Mouse (Mus musculus): Measurements from ENCODE around the gene Xylb.
"Not testable (repeated sequence)": the region's sequence is repeated elsewhere in the genome, so short reads cannot be mapped to it uniquely, and the experiment has no call there.

The Xylb gene

GRCm38 (mm10) chr9:119340909-119341816 lies 16.0 kb upstream of the Xylb start, which contains the start of gene Myd88:
Myd88 (minus strand) TSS chr9:119341411.
- DNase-seq (ENCODE audit: extremely low spot score) = peak; percentile 93

- DNase-seq (ENCODE audit: extremely low spot score) = no peak
Observed at GRCm38 (mm10) chr9:119342728-119343127, 14.5 kb upstream of the Xylb start.

- DNase-seq (ENCODE audit: extremely low spot score) = no peak
Observed at GRCm38 (mm10) chr9:119346376-119346775, 10.8 kb upstream of the Xylb start.

GRCm38 (mm10) chr9:119350531-119350930 lies 6.7 kb upstream of the Xylb start:
- DNase-seq (ENCODE audit: extremely low spot score) = no peak

- no peak for DNase-seq (ENCODE audit: extremely low spot score)
Observed at GRCm38 (mm10) chr9:119350947-119351705, 6.1 kb upstream of the Xylb start.

- DNase-seq (ENCODE audit: extremely low spot score) = peak; percentile 77
Observed at GRCm38 (mm10) chr9:119352060-119352459, 5.1 kb upstream of the Xylb start.

- no peak for DNase-seq (ENCODE audit: extremely low spot score)
Observed at GRCm38 (mm10) chr9:119353926-119354325, 3.3 kb upstream of the Xylb start.

GRCm38 (mm10) chr9:119355943-119356342 lies 1.2 kb upstream of the Xylb start:
- DNase-seq (ENCODE audit: extremely low spot score) = no peak

- DNase-seq (ENCODE audit: extremely low spot score) = no peak
Observed at GRCm38 (mm10) chr9:119358058-119358429, 863 bp downstream of the Xylb start.

- DNase-seq (ENCODE audit: extremely low spot score) = no peak
Observed at GRCm38 (mm10) chr9:119361416-119361815, 4.2 kb downstream of the Xylb start.

GRCm38 (mm10) chr9:119363229-119363628 lies 6.0 kb downstream of the Xylb start:
- DNase-seq (ENCODE audit: extremely low spot score) = no peak

GRCm38 (mm10) chr9:119365284-119365683 lies 8.1 kb downstream of the Xylb start, which contains the start of gene Slc22a14:
Slc22a14 (minus strand) TSS chr9:119365553.
- no peak for DNase-seq (ENCODE audit: extremely low spot score)

GRCm38 (mm10) chr9:119368367-119368766 lies 11.2 kb downstream of the Xylb start:
- DNase-seq (ENCODE audit: extremely low spot score) = no peak

GRCm38 (mm10) chr9:119370770-119371169 lies 13.6 kb downstream of the Xylb start:
- DNase-seq (ENCODE audit: extremely low spot score) = not testable (repeated sequence)

GRCm38 (mm10) chr9:119371251-119371650 lies 14.1 kb downstream of the Xylb start:
- no peak for DNase-seq (ENCODE audit: extremely low spot score)

- DNase-seq (ENCODE audit: extremely low spot score) = no peak
Observed at GRCm38 (mm10) chr9:119375008-119375407, 17.8 kb downstream of the Xylb start.

- no peak for DNase-seq (ENCODE audit: extremely low spot score)
Observed at GRCm38 (mm10) chr9:119375556-119375955, 18.4 kb downstream of the Xylb start.

- no peak for DNase-seq (ENCODE audit: extremely low spot score)
Observed at GRCm38 (mm10) chr9:119378231-119378630, 21.1 kb downstream of the Xylb start.

- no peak for DNase-seq (ENCODE audit: extremely low spot score)
Observed at GRCm38 (mm10) chr9:119382603-119383002, 25.4 kb downstream of the Xylb start.

- DNase-seq (ENCODE audit: extremely low spot score) = no peak
Observed at GRCm38 (mm10) chr9:119388956-119389355, 31.8 kb downstream of the Xylb start.

GRCm38 (mm10) chr9:119390214-119390613 lies 33.0 kb downstream of the Xylb start:
- DNase-seq (ENCODE audit: extremely low spot score) = no peak

- DNase-seq (ENCODE audit: extremely low spot score) = no peak
Observed at GRCm38 (mm10) chr9:119394808-119395207, 37.6 kb downstream of the Xylb start.

GRCm38 (mm10) chr9:119401351-119401750 lies 44.2 kb downstream of the Xylb start:
- no peak for DNase-seq (ENCODE audit: extremely low spot score)

All from embryo, embryonic 9.5 days (tissue).